Mouse (Mus musculus): ENCODE results near the gene Vangl2. TPM values are rescaled to one million over a fixed set of nuclear protein-coding genes. Genes with fewer than 3 reads are reported as not detected.
A peak's percentile ranks its signal among the peaks of the same experiment; 100 is the strongest.

Gene Vangl2
- polyA plus RNA-seq, 1 experiment from 2014 or later, result 49.1 TPM

- DNase-seq (ENCODE audit: low spot score), result peak; percentile 70
- Histone ChIP-seq H3K27me3 (ENCODE audit: low read depth, poor library complexity, severe bottlenecking) (no peaks in the 10 kb centered on the region), H3K4me3 (peak overlapping the region; percentile 97), H3K36me3 (peaks cover 28% of the 10 kb centered on the region), H3K27ac (replicated peaks) (peak overlapping the region; percentile 100), H3K9me3 (replicated peaks) (no peaks in the 10 kb centered on the region), H3K4me1 (peaks cover 76% of the 10 kb centered on the region)
- WGBS, result 1% methylated on average over 23 of the region's 23 CpGs
These were observed 1.9 kb downstream of the Vangl2 start for GRCm38 (mm10) chr1:172026201-172026901.

GRCm38 (mm10) chr1:172025201-172025904 lies 2.9 kb downstream of the Vangl2 start:
- 32% methylated on average over 8 of the region's 8 CpGs for WGBS
- Histone ChIP-seq H3K4me3 (peak overlapping the region; percentile 97), H3K4me1 (peaks cover 86% of the 10 kb centered on the region), H3K36me3 (peaks cover 36% of the 10 kb centered on the region), H3K27ac (replicated peaks) (peak overlapping the region; percentile 100), H3K27me3 (ENCODE audit: low read depth, poor library complexity, severe bottlenecking) (no peaks in the 10 kb centered on the region), H3K9me3 (replicated peaks) (no peaks in the 10 kb centered on the region)
- peak; percentile 20 for DNase-seq (ENCODE audit: low spot score)

- H3K27ac ChIP-seq (replicated peaks), result peak overlapping the region; percentile 100
- H3K4me1 ChIP-seq, result peaks cover 90% of the 10 kb centered on the region
- no peaks in the 10 kb centered on the region for H3K27me3 ChIP-seq (ENCODE audit: low read depth, poor library complexity, severe bottlenecking)
These were observed 3.9 kb downstream of the Vangl2 start for GRCm38 (mm10) chr1:172024140-172024895.

GRCm38 (mm10) chr1:172019863-172020521 lies 8.3 kb downstream of the Vangl2 start:
- DNase-seq (ENCODE audit: low spot score), result peak; percentile 11
- H3K36me3 ChIP-seq, result peaks cover 58% of the 10 kb centered on the region

More at GRCm38 (mm10) chr1:172024140-172024895, 3.9 kb downstream of the Vangl2 start:
- peak; percentile 26 for DNase-seq (ENCODE audit: low spot score)
- Histone ChIP-seq H3K9me3 (replicated peaks) (no peaks in the 10 kb centered on the region), H3K36me3 (peaks cover 45% of the 10 kb centered on the region), H3K4me3 (peak overlapping the region; percentile 97)
- WGBS, result 12% methylated on average over 9 of the region's 9 CpGs

GRCm38 (mm10) chr1:172019339-172019738 lies 8.9 kb downstream of the Vangl2 start:
- DNase-seq (ENCODE audit: low spot score), result peak; percentile 11
- WGBS, result 92% methylated on average over 4 of the region's 4 CpGs
- Histone ChIP-seq H3K27ac (replicated peaks) (peak overlapping the region; percentile 95), H3K36me3 (peaks cover 57% of the 10 kb centered on the region), H3K4me1 (peaks cover 100% of the 10 kb centered on the region), H3K27me3 (ENCODE audit: low read depth, poor library complexity, severe bottlenecking) (no peaks in the 10 kb centered on the region), H3K9me3 (replicated peaks) (no peaks in the 10 kb centered on the region), H3K4me3 (peak overlapping the region; percentile 52; the same call in 1 of the 2 replicates)

More at GRCm38 (mm10) chr1:172019863-172020521, 8.3 kb downstream of the Vangl2 start:
- H3K27ac ChIP-seq (replicated peaks), result peak overlapping the region; percentile 95
- H3K9me3 ChIP-seq (replicated peaks), result no peaks in the 10 kb centered on the region
- 76% methylated on average over 10 of the region's 10 CpGs for WGBS
- H3K4me3 ChIP-seq, result peak overlapping the region; percentile 29; the same call in 1 of the 2 replicates
- no peaks in the 10 kb centered on the region for H3K27me3 ChIP-seq (ENCODE audit: low read depth, poor library complexity, severe bottlenecking)
- H3K4me1 ChIP-seq, result peaks cover 100% of the 10 kb centered on the region

GRCm38 (mm10) chr1:172018336-172019311 lies 9.6 kb downstream of the Vangl2 start:
- 62% methylated on average over 9 of the region's 9 CpGs for WGBS
- Histone ChIP-seq H3K4me1 (peaks cover 100% of the 10 kb centered on the region), H3K27ac (replicated peaks) (peak overlapping the region; percentile 95), H3K4me3 (peak overlapping the region; percentile 52), H3K27me3 (ENCODE audit: low read depth, poor library complexity, severe bottlenecking) (no peaks in the 10 kb centered on the region), H3K9me3 (replicated peaks) (no peaks in the 10 kb centered on the region), H3K36me3 (peaks cover 54% of the 10 kb centered on the region)
- DNase-seq (ENCODE audit: low spot score), result no peak

GRCm38 (mm10) chr1:172017517-172018070 lies 10.7 kb downstream of the Vangl2 start:
- H3K4me3 ChIP-seq, result peak overlapping the region; percentile 52
- DNase-seq (ENCODE audit: low spot score), result no peak
- no peaks in the 10 kb centered on the region for H3K27me3 ChIP-seq (ENCODE audit: low read depth, poor library complexity, severe bottlenecking)
- H3K36me3 ChIP-seq, result peaks cover 55% of the 10 kb centered on the region
- peaks cover 100% of the 10 kb centered on the region for H3K4me1 ChIP-seq
- H3K27ac ChIP-seq (replicated peaks), result peak overlapping the region; percentile 95
- no peaks in the 10 kb centered on the region for H3K9me3 ChIP-seq (replicated peaks)
- 54% methylated on average over 6 of the region's 6 CpGs for WGBS

GRCm38 (mm10) chr1:172016660-172017516 lies 11.4 kb downstream of the Vangl2 start:
- Histone ChIP-seq H3K36me3 (peaks cover 55% of the 10 kb centered on the region), H3K27me3 (ENCODE audit: low read depth, poor library complexity, severe bottlenecking) (no peaks in the 10 kb centered on the region), H3K27ac (replicated peaks) (peak overlapping the region; percentile 95), H3K4me3 (peak overlapping the region; percentile 52), H3K4me1 (peaks cover 99% of the 10 kb centered on the region), H3K9me3 (replicated peaks) (no peaks in the 10 kb centered on the region)
- peak; percentile 96 for DNase-seq (ENCODE audit: low spot score)
- WGBS, result 13% methylated on average over 6 of the region's 6 CpGs

GRCm38 (mm10) chr1:172016031-172016430 lies 12.2 kb downstream of the Vangl2 start:
- DNase-seq (ENCODE audit: low spot score), result no peak
- Histone ChIP-seq H3K9me3 (replicated peaks) (no peaks in the 10 kb centered on the region), H3K36me3 (peaks cover 57% of the 10 kb centered on the region), H3K4me1 (peaks cover 90% of the 10 kb centered on the region), H3K4me3 (peak overlapping the region; percentile 52), H3K27me3 (ENCODE audit: low read depth, poor library complexity, severe bottlenecking) (no peaks in the 10 kb centered on the region), H3K27ac (replicated peaks) (peak overlapping the region; percentile 95)
- WGBS, result 71% methylated on average over 8 of the region's 8 CpGs

GRCm38 (mm10) chr1:172015312-172015939 lies 12.8 kb downstream of the Vangl2 start:
- DNase-seq (ENCODE audit: low spot score), result no peak
- peak overlapping the region; percentile 52 for H3K4me3 ChIP-seq
- WGBS, result 48% methylated on average over 9 of the region's 9 CpGs
- peak overlapping the region; percentile 95 for H3K27ac ChIP-seq (replicated peaks)
- H3K9me3 ChIP-seq (replicated peaks), result no peaks in the 10 kb centered on the region
- H3K27me3 ChIP-seq (ENCODE audit: low read depth, poor library complexity, severe bottlenecking), result no peaks in the 10 kb centered on the region
- H3K4me1 ChIP-seq, result peaks cover 84% of the 10 kb centered on the region
- H3K36me3 ChIP-seq, result peaks cover 57% of the 10 kb centered on the region
